Mouse (Mus musculus) spleen, postnatal 36 days (tissue): Measurements from ENCODE around the gene Creb5.

Experiments used
- DNase-seq, 2 experiments: peaks; one replicate each; pipeline ENCODE4 v3.0.0; 2022; ENCODE audit warnings: low spot score in 2 of 2, mixed read lengths in 1 of 2

Creb5 gene

GRCm38 (mm10) chr6:53698128-53698749 is 411.2 kb downstream of the Creb5 start:
- no peak for DNase-seq

GRCm38 (mm10) chr6:53704440-53704839 is 417.4 kb downstream of the Creb5 start:
- no peak for DNase-seq

GRCm38 (mm10) chr6:53706604-53707330 is 419.7 kb downstream of the Creb5 start:
- DNase-seq, result no peak

GRCm38 (mm10) chr6:53707795-53708194 is 420.7 kb downstream of the Creb5 start:
- no peak for DNase-seq

GRCm38 (mm10) chr6:53709694-53710442 is 422.8 kb downstream of the Creb5 start:
- DNase-seq, result no peak

- peak in 1 of 2 experiments; percentile 6 for DNase-seq
Observed at GRCm38 (mm10) chr6:53710560-53710959, 423.5 kb downstream of the Creb5 start.

GRCm38 (mm10) chr6:53713152-53713551 is 426.1 kb downstream of the Creb5 start:
- peak; percentile 1 to 5 for DNase-seq

- DNase-seq, result no peak
Observed at GRCm38 (mm10) chr6:53714908-53715321, 427.8 kb downstream of the Creb5 start.

GRCm38 (mm10) chr6:53716013-53716412 is 428.9 kb downstream of the Creb5 start:
- no peak for DNase-seq

- DNase-seq, result no peak
Observed at GRCm38 (mm10) chr6:53720009-53720408, 432.9 kb downstream of the Creb5 start.

- DNase-seq, result peak; percentile 6 to 28
Observed at GRCm38 (mm10) chr6:53721595-53721994, 434.5 kb downstream of the Creb5 start.

GRCm38 (mm10) chr6:53722694-53723093 is 435.6 kb downstream of the Creb5 start:
- DNase-seq, result no peak

GRCm38 (mm10) chr6:53730487-53730886 is 443.4 kb downstream of the Creb5 start:
- DNase-seq, result no peak

GRCm38 (mm10) chr6:53730996-53731485 is 444.0 kb downstream of the Creb5 start:
- DNase-seq, result no peak

- no peak for DNase-seq
Observed at GRCm38 (mm10) chr6:53733546-53733945, 446.5 kb downstream of the Creb5 start.

- no peak for DNase-seq
Observed at GRCm38 (mm10) chr6:53733999-53734398, 446.9 kb downstream of the Creb5 start.

- DNase-seq, result no peak
Observed at GRCm38 (mm10) chr6:53735696-53736095, 448.6 kb downstream of the Creb5 start.

GRCm38 (mm10) chr6:53738206-53738605 is 451.1 kb downstream of the Creb5 start:
- DNase-seq, result no peak

GRCm38 (mm10) chr6:53741222-53741621 is 454.2 kb downstream of the Creb5 start:
- no peak for DNase-seq
